Mouse (Mus musculus): ENCODE measurements around the gene Ptpn14.

The Ptpn14 gene

GRCm38 (mm10) chr1:189717546-189717945, 10.5 kb upstream of the Ptpn14 start:
- DNase-seq (ENCODE audit: low read depth, low spot score) = no peak

- DNase-seq (ENCODE audit: low read depth, low spot score) = no peak
These were observed 9.5 kb upstream of the Ptpn14 start for GRCm38 (mm10) chr1:189718600-189718999.

GRCm38 (mm10) chr1:189726121-189726520, 1.9 kb upstream of the Ptpn14 start:
- no peak for DNase-seq (ENCODE audit: low read depth, low spot score)

- peak; percentile 66 for DNase-seq (ENCODE audit: low read depth, low spot score)
These were observed 653 bp upstream of the Ptpn14 start for GRCm38 (mm10) chr1:189727346-189727883.

- DNase-seq (ENCODE audit: low read depth, low spot score) = no peak
These were observed 682 bp downstream of the Ptpn14 start for GRCm38 (mm10) chr1:189728784-189729115.

- DNase-seq (ENCODE audit: low read depth, low spot score) = no peak
These were observed 1.2 kb downstream of the Ptpn14 start for GRCm38 (mm10) chr1:189729141-189729815.

- no peak for DNase-seq (ENCODE audit: low read depth, low spot score)
These were observed 3.6 kb downstream of the Ptpn14 start for GRCm38 (mm10) chr1:189731697-189732096.

- DNase-seq (ENCODE audit: low read depth, low spot score) = no peak
These were observed 4.1 kb downstream of the Ptpn14 start for GRCm38 (mm10) chr1:189732156-189732555.

- DNase-seq (ENCODE audit: low read depth, low spot score) = no peak
These were observed 12.0 kb downstream of the Ptpn14 start for GRCm38 (mm10) chr1:189740075-189740474.

GRCm38 (mm10) chr1:189742041-189742440, 14.0 kb downstream of the Ptpn14 start:
- DNase-seq (ENCODE audit: low read depth, low spot score) = no peak

GRCm38 (mm10) chr1:189743136-189743535, 15.1 kb downstream of the Ptpn14 start:
- no peak for DNase-seq (ENCODE audit: low read depth, low spot score)

- no peak for DNase-seq (ENCODE audit: low read depth, low spot score)
These were observed 17.0 kb downstream of the Ptpn14 start for GRCm38 (mm10) chr1:189744914-189745710.

- DNase-seq (ENCODE audit: low read depth, low spot score) = no peak
These were observed 18.5 kb downstream of the Ptpn14 start for GRCm38 (mm10) chr1:189746520-189746919.

- DNase-seq (ENCODE audit: low read depth, low spot score) = no peak
These were observed 21.7 kb downstream of the Ptpn14 start for GRCm38 (mm10) chr1:189749789-189750188.

GRCm38 (mm10) chr1:189750233-189750632, 22.2 kb downstream of the Ptpn14 start:
- no peak for DNase-seq (ENCODE audit: low read depth, low spot score)

GRCm38 (mm10) chr1:189752245-189752644, 24.2 kb downstream of the Ptpn14 start:
- no peak for DNase-seq (ENCODE audit: low read depth, low spot score)

GRCm38 (mm10) chr1:189755072-189755471, 27.0 kb downstream of the Ptpn14 start:
- DNase-seq (ENCODE audit: low read depth, low spot score) = no peak

- no peak for DNase-seq (ENCODE audit: low read depth, low spot score)
These were observed 28.4 kb downstream of the Ptpn14 start for GRCm38 (mm10) chr1:189756306-189757053.

- DNase-seq (ENCODE audit: low read depth, low spot score) = no peak
These were observed 29.0 kb downstream of the Ptpn14 start for GRCm38 (mm10) chr1:189757054-189757408.

- DNase-seq (ENCODE audit: low read depth, low spot score) = peak; percentile 38
These were observed 33.5 kb downstream of the Ptpn14 start for GRCm38 (mm10) chr1:189761581-189762021.

- no peak for DNase-seq (ENCODE audit: low read depth, low spot score)
These were observed 36.2 kb downstream of the Ptpn14 start for GRCm38 (mm10) chr1:189764258-189764657.

GRCm38 (mm10) chr1:189767164-189767563, 39.1 kb downstream of the Ptpn14 start:
- DNase-seq (ENCODE audit: low read depth, low spot score) = no peak
